Mouse (Mus musculus): Measurements from ENCODE around the gene Slc35f1. TPM values are rescaled to one million over a fixed set of nuclear protein-coding genes. Genes with fewer than 3 reads are reported as not detected.

The Slc35f1 gene
- polyA plus RNA-seq, 1 experiment from 2014 or later, result 30.5 TPM

DNA sequence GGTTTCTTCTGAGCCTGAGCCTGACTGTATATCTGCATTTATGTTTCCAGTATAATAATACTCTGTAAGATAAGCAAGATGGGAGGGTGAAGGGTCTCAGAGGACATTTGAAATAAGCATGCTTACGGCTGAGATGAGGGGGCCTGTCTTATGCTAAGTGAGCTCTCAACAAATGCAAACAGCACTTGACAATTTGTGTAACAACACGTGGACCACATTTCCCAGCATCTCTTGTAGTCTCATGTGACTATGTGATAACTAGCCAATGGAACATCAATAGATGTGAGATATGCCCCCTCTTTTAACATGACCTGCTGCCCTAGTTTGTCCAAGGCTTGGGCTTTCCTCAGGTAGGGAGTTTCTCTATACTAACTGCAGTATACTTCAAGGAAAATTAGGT lies 460.0 kb downstream of the Slc35f1 start:
- Histone ChIP-seq H3K9ac (no peak overlapping the region), H3K4me3 (replicated peaks; ENCODE audit: low read length) (no peak overlapping the region), H3K9me3 (ENCODE audit: control insufficient read depth, low read length) (no peaks in the 10 kb centered on the region), H3K36me3 (replicated peaks; ENCODE audit: control insufficient read depth, insufficient read depth) (no peaks in the 10 kb centered on the region), H3K27ac (no peak overlapping the region), H3K4me1 (replicated peaks; ENCODE audit: control insufficient read depth, insufficient read depth, low read length) (no peaks in the 10 kb centered on the region), H3K27me3 (ENCODE audit: control insufficient read depth, insufficient read depth, low read length) (no peaks in the 10 kb centered on the region), H3K4me2 (replicated peaks) (no peak overlapping the region)
- WGBS, result 79% methylated on average over 2 of the region's 2 CpGs
- DNase-seq (ENCODE audit: low spot score) (no peak), ATAC-seq (ENCODE audit: low FRiP score) (no peak)

DNA sequence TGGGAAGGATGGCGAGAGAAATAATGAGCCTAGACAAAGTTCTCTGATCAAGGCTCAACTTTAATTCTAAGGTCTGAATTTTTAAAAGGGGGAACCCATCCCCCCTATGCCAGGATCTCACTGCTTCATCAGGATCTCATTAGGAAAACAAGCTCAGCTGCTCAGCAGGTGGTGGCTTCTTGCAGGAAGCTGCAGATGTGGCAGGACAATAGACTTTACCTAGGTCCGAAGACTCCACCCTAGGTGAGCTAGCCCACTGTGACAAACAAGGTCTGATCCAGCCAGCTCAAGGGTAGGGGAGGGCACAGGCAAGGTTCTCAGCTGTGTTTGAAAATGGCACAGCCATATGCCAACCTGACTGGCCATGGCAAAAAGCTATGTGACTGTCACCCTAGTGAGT lies 460.6 kb downstream of the Slc35f1 start:
- H3K27me3 ChIP-seq (ENCODE audit: control insufficient read depth, insufficient read depth, low read length), result no peaks in the 10 kb centered on the region
- no peak overlapping the region for H3K9ac ChIP-seq
- H3K9me3 ChIP-seq (ENCODE audit: control insufficient read depth, low read length), result no peaks in the 10 kb centered on the region
- no peaks in the 10 kb centered on the region for H3K36me3 ChIP-seq (replicated peaks; ENCODE audit: control insufficient read depth, insufficient read depth)
- no peak overlapping the region for H3K27ac ChIP-seq
- WGBS, result 72% methylated on average over 2 of the region's 2 CpGs
- no peaks in the 10 kb centered on the region for H3K4me1 ChIP-seq (replicated peaks; ENCODE audit: control insufficient read depth, insufficient read depth, low read length)
- ATAC-seq (ENCODE audit: low FRiP score) (no peak), DNase-seq (ENCODE audit: low spot score) (no peak)
- H3K4me3 ChIP-seq (replicated peaks; ENCODE audit: low read length), result no peak overlapping the region
- no peak overlapping the region for H3K4me2 ChIP-seq (replicated peaks)

DNA sequence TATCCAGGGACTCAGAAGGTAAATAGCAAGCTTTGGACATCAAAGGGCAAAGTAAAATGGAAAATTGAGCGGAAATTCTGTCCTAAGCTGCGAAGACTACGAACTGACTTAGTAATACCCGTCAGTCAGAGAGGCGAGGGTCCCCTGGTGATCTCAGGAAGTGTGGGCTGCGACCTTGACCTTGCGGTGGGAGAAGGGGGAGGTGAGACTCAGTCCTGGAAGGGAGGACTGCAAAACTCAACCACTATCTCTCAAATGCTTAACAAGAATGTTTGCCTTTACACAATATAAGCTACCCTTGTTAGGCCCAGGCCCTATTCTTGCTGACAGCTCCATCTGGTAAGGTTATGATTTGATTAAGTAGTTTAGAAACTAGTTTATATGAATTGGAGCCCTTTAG lies 466.0 kb downstream of the Slc35f1 start:
- Histone ChIP-seq H3K27ac (no peak overlapping the region), H3K9ac (no peak overlapping the region), H3K36me3 (replicated peaks; ENCODE audit: control insufficient read depth, insufficient read depth) (no peaks in the 10 kb centered on the region), H3K27me3 (ENCODE audit: control insufficient read depth, insufficient read depth, low read length) (no peaks in the 10 kb centered on the region), H3K4me1 (replicated peaks; ENCODE audit: control insufficient read depth, insufficient read depth, low read length) (no peaks in the 10 kb centered on the region), H3K4me3 (replicated peaks; ENCODE audit: low read length) (no peak overlapping the region), H3K4me2 (replicated peaks) (no peak overlapping the region), H3K9me3 (ENCODE audit: control insufficient read depth, low read length) (no peaks in the 10 kb centered on the region)
- ATAC-seq (ENCODE audit: low FRiP score), result no peak
- no peak for DNase-seq (ENCODE audit: low spot score)
- WGBS, result 54% methylated on average over 7 of the region's 7 CpGs

DNA sequence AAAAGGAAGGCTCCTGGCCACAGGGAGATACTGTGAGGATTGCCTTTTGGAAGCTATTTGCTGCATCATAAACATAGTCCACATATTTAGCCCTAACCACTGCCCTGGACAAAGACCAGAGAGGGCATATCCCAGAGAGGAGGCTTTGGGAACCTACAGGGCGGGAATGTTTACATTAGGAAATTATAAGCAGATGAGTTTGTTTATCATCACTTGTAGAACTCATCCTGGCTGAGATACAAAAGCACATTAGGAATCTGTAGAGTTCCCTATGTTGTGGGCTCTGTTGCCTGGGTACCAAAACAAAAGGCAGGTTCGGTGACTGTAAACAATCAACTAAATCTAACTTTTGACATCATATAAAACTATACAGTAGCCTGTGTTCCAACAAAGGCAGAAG lies 467.4 kb downstream of the Slc35f1 start:
- WGBS, result 86% methylated on average over 2 of the region's 2 CpGs
- Histone ChIP-seq H3K27me3 (ENCODE audit: control insufficient read depth, insufficient read depth, low read length) (no peaks in the 10 kb centered on the region), H3K4me1 (replicated peaks; ENCODE audit: control insufficient read depth, insufficient read depth, low read length) (no peaks in the 10 kb centered on the region), H3K4me2 (replicated peaks) (no peak overlapping the region), H3K9me3 (ENCODE audit: control insufficient read depth, low read length) (no peaks in the 10 kb centered on the region), H3K36me3 (replicated peaks; ENCODE audit: control insufficient read depth, insufficient read depth) (no peaks in the 10 kb centered on the region), H3K4me3 (replicated peaks; ENCODE audit: low read length) (no peak overlapping the region), H3K27ac (no peak overlapping the region), H3K9ac (no peak overlapping the region)
- DNase-seq (ENCODE audit: low spot score) (no peak), ATAC-seq (ENCODE audit: low FRiP score) (no peak)

All from hindbrain, embryonic 14.5 days (tissue).